Mouse (Mus musculus) small intestine, adult 2 months (tissue): ENCODE results near the gene Phf11b. TPM values are rescaled to one million over a fixed set of nuclear protein-coding genes. Genes with fewer than 3 reads are reported as not detected.
A peak's percentile ranks its signal among the peaks of the same experiment; 100 is the strongest.
"Not testable (repeated sequence)": the region's sequence is repeated elsewhere in the genome, so short reads cannot be mapped to it uniquely, and the experiment has no call there.

Experiments
- H3K27ac ChIP-seq: fragments of 200-500 bp; 2 replicates; pipeline ENCODE4 v1.5.1; 2012; ENCODE audit warnings: low read depth, low read length, control low read depth, inconsistent platforms; ENCODE audit not compliant: insufficient read depth
- H3K27me3 ChIP-seq: fragments of 200-500 bp; 2 replicates; pipeline ENCODE4 v1.6.1; 2012; ENCODE audit warnings: mild to moderate bottlenecking, moderate library complexity, low read length, inconsistent platforms; ENCODE audit not compliant: control insufficient read depth, insufficient read depth
- H3K36me3 ChIP-seq: fragments of 200-500 bp; 2 replicates; pipeline ENCODE4 v1.6.1; 2012; ENCODE audit warnings: mild to moderate bottlenecking, low read length, control low read depth, inconsistent platforms; ENCODE audit not compliant: control insufficient read depth, insufficient read depth
- H3K4me1 ChIP-seq: fragments of 200-500 bp; 2 replicates; pipeline ENCODE4 v1.6.1; 2012; ENCODE audit warnings: low read length, inconsistent platforms, mixed read lengths; ENCODE audit not compliant: control insufficient read depth, insufficient read depth, insufficient read length
- H3K4me3 ChIP-seq: fragments of 200-500 bp; 2 replicates; pipeline ENCODE4 v1.5.1; 2012; ENCODE audit warnings: low read depth, mild to moderate bottlenecking, control low read depth, inconsistent platforms, low read length, moderate library complexity
- CTCF ChIP-seq: fragments of 200-500 bp; IDR thresholded peaks from 2 replicates; pipeline ENCODE4 v1.5.1; 2012; ENCODE audit warnings: low read depth, mild to moderate bottlenecking, control low read depth, inconsistent platforms, low read length, moderate library complexity, mixed read lengths; ENCODE audit not compliant: insufficient replicate concordance, insufficient read length; ENCODE audit errors: extremely low read depth
- WGBS: fragments of 180-500 bp; shearing (Covaris S2); methylation state at CpG from one replicate; pipeline ENCODE4 v1.1.7; 2018; 5-methylcytosine and 5-hydroxymethylcytosine counted together
- polyA plus RNA-seq: library from polyadenylated mRNA; depleted of rRNA; stranded (reverse); fragments of >200 nt; gene quantifications from 2 replicates; pipeline ENCODE4 v1.2.3, GENCODE M21; 2012; rRNA removed

Gene Phf11b
- polyA plus RNA-seq, 1 experiment: 0.16 TPM

GRCm38 (mm10) chr14:59330499-59330898 is 10.7 kb downstream of the Phf11b start:
- WGBS: 28% methylated on average over 3 of the region's 3 CpGs
- peak; percentile 22; the same call in 1 of the 2 replicates for TF ChIP-seq CTCF
- H3K4me1 ChIP-seq, H3K36me3 ChIP-seq, H3K4me3 ChIP-seq, H3K27ac ChIP-seq, H3K27me3 ChIP-seq: not testable (repeated sequence)

- H3K4me1 ChIP-seq, H3K36me3 ChIP-seq, H3K4me3 ChIP-seq, H3K27ac ChIP-seq, H3K27me3 ChIP-seq: not testable (repeated sequence)
- 82% methylated on average over 6 of the region's 6 CpGs for WGBS
Measured at GRCm38 (mm10) chr14:59319970-59320369, 21.2 kb downstream of the Phf11b start.

- not testable (repeated sequence) for H3K27me3 ChIP-seq, H3K27ac ChIP-seq, H3K4me3 ChIP-seq, H3K4me1 ChIP-seq, H3K36me3 ChIP-seq
- WGBS: 75% methylated on average over 3 of the region's 3 CpGs
Measured at GRCm38 (mm10) chr14:59319036-59319435, 22.1 kb downstream of the Phf11b start.

GRCm38 (mm10) chr14:59297391-59297790 is 43.8 kb downstream of the Phf11b start, which contains the start of gene Phf11a:
Gene Phf11a (minus strand): TSS chr14:59297522.
- WGBS: 81% methylated on average over 1 of the region's 1 CpGs
- H3K4me3 ChIP-seq, H3K36me3 ChIP-seq, H3K27me3 ChIP-seq, H3K27ac ChIP-seq, H3K4me1 ChIP-seq: not testable (repeated sequence)

GRCm38 (mm10) chr14:59291769-59292168 is 49.4 kb downstream of the Phf11b start:
- H3K27me3 ChIP-seq, H3K36me3 ChIP-seq, H3K27ac ChIP-seq: not testable (repeated sequence)

GRCm38 (mm10) chr14:59274961-59275360 is 66.2 kb downstream of the Phf11b start:
- H3K27ac ChIP-seq, H3K4me3 ChIP-seq, H3K4me1 ChIP-seq, H3K27me3 ChIP-seq, H3K36me3 ChIP-seq: not testable (repeated sequence)
- 45% methylated on average over 4 of the region's 4 CpGs for WGBS

More at GRCm38 (mm10) chr14:59291769-59292168, 49.4 kb downstream of the Phf11b start:
- not testable (repeated sequence) for H3K4me1 ChIP-seq, H3K4me3 ChIP-seq

Other genes with a start within 250 kb of the Phf11b start
- not detected in 2 replicates for gene 1700129C05Rik, start 198.5 kb downstream of the Phf11b start, polyA plus RNA-seq
- gene Gm5142, start 162.6 kb downstream of the Phf11b start, polyA plus RNA-seq: not detected in 2 replicates
- 12.1 and 21.0 TPM in 2 replicates for gene Rcbtb1, start 140.1 kb downstream of the Phf11b start, polyA plus RNA-seq
- not detected in 2 replicates for gene Gm6904, start 81.1 kb downstream of the Phf11b start, polyA plus RNA-seq
- 0.22 and 0.25 TPM in 2 replicates for gene Phf11a, start 43.8 kb downstream of the Phf11b start, polyA plus RNA-seq
- 1.6 and 3.0 TPM in 2 replicates for gene Phf11d, start 24.1 kb upstream of the Phf11b start, polyA plus RNA-seq
- gene Phf11c, start 54.0 kb upstream of the Phf11b start, polyA plus RNA-seq: 0.14 and 0.29 TPM in 2 replicates
- gene Setdb2, start 99.5 kb upstream of the Phf11b start, polyA plus RNA-seq: 2.3 and 5.6 TPM in 2 replicates
- 1.7 and 2.9 TPM in 2 replicates for gene Cab39l, start 99.6 kb upstream of the Phf11b start, polyA plus RNA-seq